Mouse (Mus musculus) liver, embryonic 14.5 days (tissue): ENCODE data around the gene Ppa2.

Experiments used
- CTCF ChIP-seq: IDR thresholded peaks from 2 replicates; pipeline ENCODE4 v1.5.1; 2016; ENCODE audit warnings: antibody characterized with exemption, low read depth, control low read depth
- EP300 ChIP-seq: IDR thresholded peaks from 2 replicates; pipeline ENCODE4 v1.6.1; 2016; ENCODE audit warnings: antibody characterized with exemption, low read depth

- TF ChIP-seq CTCF (no peak), EP300 (no peak)
Measured at GRCm38 (mm10) chr3:133328551-133328950, 18.6 kb downstream of the Ppa2 start.
